Mouse (Mus musculus) embryonic stem cell, embryonic (primary cell): ENCODE data around the gene Mettl11b.
"Not testable (repeated sequence)": the region's sequence is repeated elsewhere in the genome, so short reads cannot be mapped to it uniquely, and the experiment has no call there.

Experiments used
- CTCF ChIA-PET, 4 experiments: fragments of 300-600 bp in 2 of 4; fragments of 350-600 bp in 2 of 4; sonication (Branson Sonifier 250); formaldehyde crosslinking; loops; one replicate each; lab custom pipeline; 2022; ENCODE audit warnings: inconsistent platforms in 2 of 4; lab: Charles Lee
- POLR2A ChIA-PET, 4 experiments: fragments of 300-600 bp in 2 of 4; fragments of 350-600 bp in 2 of 4; sonication (Branson Sonifier 250); formaldehyde crosslinking; loops; one replicate each; lab custom pipeline; 2022; ENCODE audit warnings: antibody characterized with exemption in 4 of 4, inconsistent platforms in 1 of 4; lab: Charles Lee

The Mettl11b gene

GRCm38 (mm10) chr1:163725106-163725759, at the start of gene Mettl11b:
Gene Mettl11b, minus strand, starts transcription at chr1:163725232.
- ChIA-PET POLR2A (no interaction called here), CTCF (no interaction called here)

- POLR2A ChIA-PET = no interaction called here
These were observed 32.6 kb upstream of the Mettl11b start for GRCm38 (mm10) chr1:163757462-163758207.

GRCm38 (mm10) chr1:163751360-163751992, 26.4 kb upstream of the Mettl11b start:
- ChIA-PET POLR2A (no interaction called here), CTCF (no interaction called here)

More at GRCm38 (mm10) chr1:163757462-163758207, 32.6 kb upstream of the Mettl11b start:
- CTCF ChIA-PET = no interaction called here

- ChIA-PET POLR2A (interaction anchor here in 1 of 4 experiments (1.4 kb wide), 1 partner anchor 92 kb away, joined by 3 read pairs; no protein-coding TSS in a partner anchor), CTCF (no interaction called here)
These were observed 12.2 kb upstream of the Mettl11b start for GRCm38 (mm10) chr1:163737239-163737533.

GRCm38 (mm10) chr1:163736441-163737238, 11.6 kb upstream of the Mettl11b start:
- ChIA-PET POLR2A (interaction anchor here in 1 of 4 experiments (1.4 kb wide), 1 partner anchor 92 kb away, joined by 3 read pairs; no protein-coding TSS in a partner anchor), CTCF (interaction anchor here in 1 of 4 experiments (0.5 kb wide), 1 partner anchor 539 kb away, joined by 7 read pairs; no protein-coding TSS in a partner anchor)

GRCm38 (mm10) chr1:163731166-163731565, 6.1 kb upstream of the Mettl11b start:
- CTCF ChIA-PET = not testable (repeated sequence)
- POLR2A ChIA-PET = interaction anchor here in 2 of 4 experiments (0.9 to 1.0 kb wide), 2 partner anchors 48 to 482 kb away, joined by 3 read pairs; partner anchors contain the start of gene Kifap3 (in 1 of the 2)

GRCm38 (mm10) chr1:163723913-163724312, 1.1 kb downstream of the Mettl11b start:
- CTCF ChIA-PET = no interaction called here
- POLR2A ChIA-PET = no interaction called here

GRCm38 (mm10) chr1:163708618-163709017, 16.4 kb downstream of the Mettl11b start:
- ChIA-PET CTCF (no interaction called here), POLR2A (no interaction called here)

GRCm38 (mm10) chr1:163700571-163700970, 24.5 kb downstream of the Mettl11b start:
- POLR2A ChIA-PET = no interaction called here
- CTCF ChIA-PET = no interaction called here

- POLR2A ChIA-PET = no interaction called here
- CTCF ChIA-PET = no interaction called here
These were observed 25.3 kb downstream of the Mettl11b start for GRCm38 (mm10) chr1:163699702-163700101.

GRCm38 (mm10) chr1:163691860-163692259, 33.2 kb downstream of the Mettl11b start:
- CTCF ChIA-PET = no interaction called here
- POLR2A ChIA-PET = interaction anchor here in 1 of 4 experiments (0.6 kb wide), 1 partner anchor 689 kb away, joined by 4 read pairs; no protein-coding TSS in a partner anchor

- CTCF ChIA-PET = no interaction called here
- POLR2A ChIA-PET = no interaction called here
These were observed 42.0 kb downstream of the Mettl11b start for GRCm38 (mm10) chr1:163682935-163683430.

- CTCF ChIA-PET = no interaction called here
- POLR2A ChIA-PET = no interaction called here
These were observed 42.9 kb downstream of the Mettl11b start for GRCm38 (mm10) chr1:163682127-163682526.

GRCm38 (mm10) chr1:163672866-163673265, 52.2 kb downstream of the Mettl11b start:
- ChIA-PET CTCF (no interaction called here), POLR2A (interaction anchor here in 1 of 4 experiments (0.6 kb wide), 1 partner anchor 218 kb away, joined by 4 read pairs; no protein-coding TSS in a partner anchor)

GRCm38 (mm10) chr1:163671326-163671725, 53.7 kb downstream of the Mettl11b start:
- POLR2A ChIA-PET = no interaction called here
- CTCF ChIA-PET = no interaction called here

GRCm38 (mm10) chr1:163670702-163671101, 54.3 kb downstream of the Mettl11b start:
- ChIA-PET CTCF (no interaction called here), POLR2A (no interaction called here)

GRCm38 (mm10) chr1:163669936-163670335, 55.1 kb downstream of the Mettl11b start:
- CTCF ChIA-PET = no interaction called here
- POLR2A ChIA-PET = no interaction called here

- CTCF ChIA-PET = no interaction called here
- POLR2A ChIA-PET = no interaction called here
These were observed 62.6 kb downstream of the Mettl11b start for GRCm38 (mm10) chr1:163662416-163662815.

GRCm38 (mm10) chr1:163658535-163658928, 66.5 kb downstream of the Mettl11b start:
- ChIA-PET POLR2A (no interaction called here), CTCF (no interaction called here)
